Mouse (Mus musculus) myocyte (in vitro differentiated cells): ENCODE measurements around the gene Enc1. TPM values are rescaled to one million over a fixed set of nuclear protein-coding genes. Genes with fewer than 3 reads are reported as not detected.
A peak's percentile ranks its signal among the peaks of the same experiment; 100 is the strongest.

Experiments used
- H3K27me3 ChIP-seq: one replicate; pipeline ENCODE4 v1.6.1; 2011; ENCODE audit not compliant: control insufficient read depth, insufficient read depth, insufficient read length
- H3K36me3 ChIP-seq: one replicate; pipeline ENCODE4 v1.6.1; 2011; ENCODE audit not compliant: control insufficient read depth, insufficient read depth
- H3K4me2 ChIP-seq: one replicate; pipeline ENCODE4 v1.6.1; 2011; ENCODE audit warnings: low read depth, control low read depth
- H3K4me3 ChIP-seq: one replicate; pipeline ENCODE4 v1.5.1; 2011; ENCODE audit warnings: mild to moderate bottlenecking, control low read depth, moderate library complexity
- H3K79me2 ChIP-seq: one replicate; pipeline ENCODE4 v1.6.1; 2011; ENCODE audit not compliant: control insufficient read depth, insufficient read depth
- H3ac ChIP-seq: one replicate; pipeline ENCODE4 v1.6.1; 2011; ENCODE audit not compliant: control insufficient read depth, insufficient read length
- CEBPB ChIP-seq: IDR thresholded peaks from 2 replicates; pipeline ENCODE4 v1.6.1; 2011; ENCODE audit warnings: mild to moderate bottlenecking, moderate library complexity; ENCODE audit not compliant: poor library complexity, insufficient read depth, severe bottlenecking
- E2F4 ChIP-seq: IDR thresholded peaks from one replicate; pipeline ENCODE4 v1.6.1; 2011; ENCODE audit warnings: mild to moderate bottlenecking, control low read depth, moderate library complexity; ENCODE audit not compliant: insufficient read depth
- MAX ChIP-seq: IDR thresholded peaks from one replicate; pipeline ENCODE4 v1.6.1; 2011; ENCODE audit warnings: low read depth, mild to moderate bottlenecking, control low read depth
- MYOD1 ChIP-seq, 3 experiments: IDR thresholded peaks; one replicate each; pipeline ENCODE4 v1.6.1; 2011; ENCODE audit warnings: control low read depth in 2 of 3, low read depth in 2 of 3, mild to moderate bottlenecking in 2 of 3, moderate library complexity in 1 of 3; ENCODE audit not compliant: insufficient read length in 2 of 3, control insufficient read depth in 1 of 3
- MYOG ChIP-seq, 3 experiments: IDR thresholded peaks; one replicate each; pipeline ENCODE4 v1.6.1; 2011; ENCODE audit warnings: control low read depth in 2 of 3, low read depth in 2 of 3, mild to moderate bottlenecking in 2 of 3; ENCODE audit not compliant: insufficient read length in 2 of 3, control insufficient read depth in 1 of 3, insufficient read depth in 1 of 3
- POLR2A ChIP-seq: IDR thresholded peaks from one replicate; pipeline ENCODE4 v1.6.1; 2011; ENCODE audit warnings: low read depth, mild to moderate bottlenecking, control low read depth, moderate library complexity; ENCODE audit not compliant: insufficient read length
- POLR2AphosphoS2 ChIP-seq: IDR thresholded peaks from one replicate; pipeline ENCODE4 v1.6.1; 2011; ENCODE audit warnings: low read depth, control low read depth; ENCODE audit not compliant: insufficient read length
- REST ChIP-seq: IDR thresholded peaks from one replicate; pipeline ENCODE4 v1.6.1; 2011; ENCODE audit warnings: mild to moderate bottlenecking, control low read depth, moderate library complexity; ENCODE audit not compliant: insufficient read depth, insufficient read length
- SRF ChIP-seq: IDR thresholded peaks from one replicate; pipeline ENCODE4 v1.6.1; 2011; ENCODE audit warnings: low read depth; ENCODE audit not compliant: control insufficient read depth, insufficient read length
- TCF12 ChIP-seq: IDR thresholded peaks from one replicate; pipeline ENCODE4 v1.6.1; 2011; ENCODE audit warnings: mild to moderate bottlenecking, control low read depth; ENCODE audit not compliant: poor library complexity, insufficient read depth, severe bottlenecking
- TCF3 ChIP-seq: IDR thresholded peaks from one replicate; pipeline ENCODE4 v1.6.1; 2011; ENCODE audit warnings: low read depth, control low read depth; ENCODE audit not compliant: insufficient read length
- USF1 ChIP-seq: IDR thresholded peaks from one replicate; pipeline ENCODE4 v1.6.1; 2011; ENCODE audit warnings: low read depth, mild to moderate bottlenecking, control low read depth, moderate library complexity
- polyA plus RNA-seq: library from polyadenylated mRNA; unstranded; fragments of >200 nt; fragmentation: generic; extraction: Trizol; gene quantifications from one replicate; pipeline ENCODE4 v1.2.1, GENCODE M21; 2012; ENCODE audit warnings: missing spikeins

Enc1 gene
- polyA plus RNA-seq, 1 experiment, result 21.1 TPM

DNA sequence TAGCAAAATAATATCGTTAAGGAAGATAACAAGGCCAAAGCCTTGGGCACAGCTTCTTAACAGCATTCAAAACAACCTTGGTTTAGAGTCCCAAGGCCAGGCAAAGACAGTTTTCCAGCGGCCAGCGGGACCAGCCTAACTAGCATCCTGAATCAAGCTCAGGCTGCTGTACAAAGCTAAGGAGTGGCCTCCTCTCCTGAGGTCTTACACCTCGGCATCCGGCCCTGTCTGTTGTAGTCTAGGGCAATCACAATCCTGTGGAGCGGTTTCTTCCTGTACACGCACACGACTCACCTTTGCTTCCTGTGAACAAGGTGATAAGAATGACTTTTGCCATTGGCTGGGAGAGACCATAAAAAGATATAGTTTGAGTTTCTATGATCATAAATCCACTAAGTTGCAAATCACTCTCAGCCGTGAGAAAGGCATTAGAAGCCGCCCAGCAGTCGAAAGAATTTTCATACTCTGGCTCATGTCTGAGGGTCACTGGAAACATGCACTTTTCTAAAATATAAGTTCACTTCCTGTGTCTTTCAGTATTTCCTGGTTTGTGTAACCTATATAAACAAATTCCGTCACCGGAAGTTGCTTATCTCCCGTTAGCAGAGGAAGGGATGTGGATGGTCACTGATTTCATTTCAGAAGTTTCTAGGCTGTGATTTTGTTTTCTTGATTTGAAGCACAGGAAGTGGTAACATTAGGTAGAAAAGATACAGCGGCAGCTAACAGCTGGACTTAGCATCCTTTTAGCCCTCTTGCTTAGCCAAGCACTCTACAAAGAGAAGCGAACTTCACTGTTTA is 2.5 kb upstream of the Enc1 start:
- Histone ChIP-seq H3K27me3 (no peaks in the 10 kb centered on the region), H3K79me2 (peaks cover 20% of the 10 kb centered on the region), H3K4me2 (no peak overlapping the region), H3ac (no peak overlapping the region), H3K36me3 (no peaks in the 10 kb centered on the region), H3K4me3 (no peak overlapping the region)
- TF ChIP-seq MAX (no peak), MYOD1 (IDR thresholded peaks at IDR 0.05; ENCODE audit: control insufficient read depth in 1 of 3, insufficient read length in 2 of 3, low read depth in 2 of 3) (no peak), SRF (no peak), TCF12 (no peak), CEBPB (no peak), TCF3 (no peak), USF1 (no peak), POLR2AphosphoS2 (no peak), POLR2A (no peak), REST (no peak), E2F4 (no peak), MYOG (IDR thresholded peaks at IDR 0.05; ENCODE audit: control insufficient read depth in 1 of 3, insufficient read depth in 1 of 3, insufficient read length in 2 of 3, low read depth in 2 of 3) (no peak)

- H3K4me2 ChIP-seq, result peak overlapping the region; percentile 81
- H3K79me2 ChIP-seq, result peaks cover 32% of the 10 kb centered on the region
- no peaks in the 10 kb centered on the region for H3K27me3 ChIP-seq
- TF ChIP-seq TCF3 (no peak), REST (no peak), POLR2A (no peak), CEBPB (no peak), POLR2AphosphoS2 (no peak), MAX (no peak), MYOG (IDR thresholded peaks at IDR 0.05; ENCODE audit: control insufficient read depth in 1 of 3, insufficient read depth in 1 of 3, insufficient read length in 2 of 3, low read depth in 2 of 3) (no peak), MYOD1 (IDR thresholded peaks at IDR 0.05; ENCODE audit: control insufficient read depth in 1 of 3, insufficient read length in 2 of 3, low read depth in 2 of 3) (no peak)
- H3K36me3 ChIP-seq, result no peaks in the 10 kb centered on the region
- no peak overlapping the region for H3ac ChIP-seq
- H3K4me3 ChIP-seq, result peak overlapping the region; percentile 99
Measured at GRCm38 (mm10) chr13:97239343-97240180, 1.3 kb upstream of the Enc1 start.

DNA sequence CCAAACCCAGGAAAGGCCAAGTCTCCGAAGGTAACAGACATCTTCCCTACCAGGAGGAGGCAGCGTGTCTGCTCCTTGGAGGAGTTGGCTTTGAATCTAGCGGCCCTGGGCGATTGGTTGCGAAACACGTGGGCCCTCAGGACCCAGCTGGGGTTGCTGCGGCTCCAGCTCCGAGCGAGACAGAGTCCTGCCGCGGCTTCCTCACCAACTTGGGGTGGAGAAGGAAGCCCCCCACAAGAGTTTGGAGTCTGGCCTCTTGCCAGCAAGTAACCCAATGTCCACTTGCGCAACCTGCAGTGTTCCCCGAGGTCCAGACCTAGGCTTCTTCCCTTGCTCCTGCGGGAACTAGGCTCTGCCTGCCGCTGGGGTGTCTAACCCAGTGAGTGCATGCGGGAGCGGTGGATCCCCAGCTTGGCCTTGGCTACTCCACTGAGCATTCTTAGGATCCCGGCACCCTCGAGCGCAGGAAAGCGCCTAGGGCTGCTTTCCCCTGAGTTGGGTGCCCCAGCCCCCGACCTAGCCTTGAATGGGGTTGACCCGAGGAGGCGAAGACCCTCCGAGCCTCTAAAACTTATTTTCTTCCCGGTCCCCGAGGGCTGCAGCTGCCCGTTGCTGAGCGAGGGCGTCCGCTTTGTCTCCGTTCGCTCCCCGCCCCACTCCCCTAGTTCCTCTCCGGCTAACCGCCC is 483 bp upstream of the Enc1 start:
- peaks cover 41% of the 10 kb centered on the region for H3K79me2 ChIP-seq
- peaks cover 5% of the 10 kb centered on the region for H3K36me3 ChIP-seq
- TF ChIP-seq TCF3, result no peak
- no peak for TF ChIP-seq MAX
- no peak for TF ChIP-seq SRF
- TF ChIP-seq CEBPB, result peak; percentile 88
- no peak for TF ChIP-seq REST
- no peak for TF ChIP-seq MYOD1 (IDR thresholded peaks at IDR 0.05; ENCODE audit: control insufficient read depth in 1 of 3, insufficient read length in 2 of 3, low read depth in 2 of 3)
- peak; percentile 61 for TF ChIP-seq POLR2A
- TF ChIP-seq MYOG (IDR thresholded peaks at IDR 0.05; ENCODE audit: control insufficient read depth in 1 of 3, insufficient read depth in 1 of 3, insufficient read length in 2 of 3, low read depth in 2 of 3), result no peak
- TF ChIP-seq TCF12, result no peak
- TF ChIP-seq POLR2AphosphoS2, result peak; percentile 29
- TF ChIP-seq USF1, result peak; percentile 17
- no peak for TF ChIP-seq E2F4
- no peaks in the 10 kb centered on the region for H3K27me3 ChIP-seq
- H3K4me3 ChIP-seq, result peak overlapping the region; percentile 99
- H3ac ChIP-seq, result peak overlapping the region; percentile 74
- H3K4me2 ChIP-seq, result peak overlapping the region; percentile 81

DNA sequence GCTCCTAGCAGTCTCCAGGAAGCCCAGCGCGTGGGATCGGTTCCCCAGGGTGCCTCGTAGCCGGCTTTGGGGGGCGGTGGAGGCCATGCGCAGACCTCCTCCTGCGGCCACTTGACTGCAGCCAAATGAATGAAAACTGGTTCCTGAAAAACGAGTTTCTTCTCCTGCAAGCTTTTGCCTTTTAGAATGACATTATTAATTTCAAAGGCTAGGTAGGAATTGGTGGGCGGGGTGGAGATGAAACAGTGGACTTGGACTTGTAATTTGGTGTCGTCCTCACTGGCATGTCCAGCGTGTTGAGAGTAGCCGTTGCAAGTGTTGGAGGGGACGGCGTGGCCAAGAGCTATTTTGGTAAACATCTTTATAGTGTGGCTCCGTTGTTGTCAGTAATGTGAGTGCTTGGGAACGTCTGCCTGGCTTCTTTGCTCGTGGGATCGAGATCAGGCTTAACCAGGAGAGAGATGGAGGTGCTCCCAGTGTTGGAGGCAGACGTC is 929 bp downstream of the Enc1 start:
- peaks cover 19% of the 10 kb centered on the region for H3K36me3 ChIP-seq
- peak overlapping the region; percentile 99 for H3K4me3 ChIP-seq
- H3ac ChIP-seq, result peak overlapping the region; percentile 74
- H3K27me3 ChIP-seq, result no peaks in the 10 kb centered on the region
- no peak for TF ChIP-seq TCF3
- TF ChIP-seq MYOG (IDR thresholded peaks at IDR 0.05; ENCODE audit: control insufficient read depth in 1 of 3, insufficient read depth in 1 of 3, insufficient read length in 2 of 3, low read depth in 2 of 3), result no peak
- TF ChIP-seq POLR2A, result peak; percentile 29
- no peak for TF ChIP-seq E2F4
- peaks cover 55% of the 10 kb centered on the region for H3K79me2 ChIP-seq
- H3K4me2 ChIP-seq, result peak overlapping the region; percentile 99
